Mouse (Mus musculus): Measurements from ENCODE around the gene Gm20888. TPM values are rescaled to one million over a fixed set of nuclear protein-coding genes. Genes with fewer than 3 reads are reported as not detected.
"Not testable (repeated sequence)": the region's sequence is repeated elsewhere in the genome, so short reads cannot be mapped to it uniquely, and the experiment has no call there.

Gm20888 gene
- not detected in 2 replicates for polyA plus RNA-seq (2014; fragmentation: Nextera tagmentation; extraction: Ambion mirVana)

DNA sequence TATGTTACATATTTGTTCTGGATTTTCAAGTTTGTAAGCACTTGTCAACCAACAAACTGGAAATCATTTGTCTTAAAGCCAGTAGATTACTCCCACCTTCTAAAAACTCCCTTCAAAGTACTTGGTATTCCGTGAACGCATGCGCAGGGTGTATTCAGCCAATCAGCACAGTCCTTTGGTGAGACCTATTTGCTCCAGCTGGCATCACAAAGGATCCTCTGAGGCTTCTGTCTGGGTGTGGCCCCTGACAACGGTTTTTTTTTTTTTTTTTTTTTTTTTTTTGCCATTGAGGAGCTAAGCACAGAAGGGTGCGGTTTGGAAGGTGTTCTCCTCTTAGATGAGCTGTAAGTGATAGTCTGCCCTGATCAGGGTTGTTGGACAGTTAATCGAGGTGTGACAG, at the start of gene Gm20888:
Gm20888 (plus strand) TSS at position 301 of the 400 bp plus-strand sequence.
- H3K4me3 ChIP-seq (ENCODE audit: control insufficient read depth in 1 of 2, insufficient read depth in 1 of 2, low read depth in 1 of 2, low read length in 2 of 2); H3K9ac ChIP-seq (ENCODE audit: low read length); H3K9me3 ChIP-seq (ENCODE audit: control insufficient read depth, low read length); H3K27me3 ChIP-seq (ENCODE audit: control insufficient read depth, insufficient read depth, low read length); H3K4me2 ChIP-seq (ENCODE audit: low read length); ATAC-seq (ENCODE audit: insufficient number of reproducible peaks, insufficient read depth, low FRiP score, low read depth); H3K36me3 ChIP-seq (ENCODE audit: control insufficient read depth, insufficient read depth, low read length); H3K27ac ChIP-seq (replicated peaks in 1 of 2; ENCODE audit: control insufficient read depth in 1 of 2, insufficient read depth in 1 of 2, low read depth in 2 of 2, low read length in 2 of 2); H3K4me1 ChIP-seq (ENCODE audit: control insufficient read depth in 2 of 2, insufficient read depth in 2 of 2, low read length in 2 of 2): not testable (repeated sequence)
- no CpG with 5 or more reads among the region's 6 CpGs for WGBS

Other genes starting within 250 kb of the Gm20888 start
- not detected in 2 replicates for gene Gm21118, start 168.2 kb upstream of the Gm20888 start, polyA plus RNA-seq (2014; fragmentation: Nextera tagmentation; extraction: Ambion mirVana)
- gene Gm29423, start 138.6 kb upstream of the Gm20888 start, polyA plus RNA-seq (2014; fragmentation: Nextera tagmentation; extraction: Ambion mirVana) = not detected in 2 replicates
- gene Gm29644, start 138.5 kb upstream of the Gm20888 start, polyA plus RNA-seq (2014; fragmentation: Nextera tagmentation; extraction: Ambion mirVana) = not detected in 2 replicates

All from heart, embryonic 14.5 days (tissue).